Mouse (Mus musculus) layer of hippocampus, adult 9-11 months (tissue): Measurements from ENCODE around the gene Mei1.
A peak's percentile ranks its signal among the peaks of the same experiment; 100 is the strongest.

Source experiments
- DNase-seq: peaks from one replicate; pipeline ENCODE4 v3.0.0; 2022

The Mei1 gene

DNA sequence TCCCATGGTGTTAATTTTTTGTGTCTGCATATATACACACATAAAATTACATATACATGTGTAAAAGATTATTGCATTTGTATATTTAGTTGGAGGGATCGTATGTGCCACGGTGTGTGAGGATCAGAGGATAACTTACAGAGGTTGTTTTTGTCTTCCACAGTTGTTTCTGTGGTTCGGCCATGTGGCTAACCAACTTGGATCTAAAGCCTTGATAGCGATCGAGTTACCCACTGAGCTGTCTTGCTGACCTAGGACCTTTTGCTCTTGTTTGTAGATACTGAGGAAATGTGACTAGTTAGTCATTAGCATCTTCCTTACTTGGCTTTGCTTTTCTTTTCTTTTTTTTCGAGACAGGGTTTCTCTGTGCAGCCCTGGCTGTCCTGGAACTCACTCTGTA is 86.5 kb downstream of the Mei1 start:
- no peak for DNase-seq

DNA sequence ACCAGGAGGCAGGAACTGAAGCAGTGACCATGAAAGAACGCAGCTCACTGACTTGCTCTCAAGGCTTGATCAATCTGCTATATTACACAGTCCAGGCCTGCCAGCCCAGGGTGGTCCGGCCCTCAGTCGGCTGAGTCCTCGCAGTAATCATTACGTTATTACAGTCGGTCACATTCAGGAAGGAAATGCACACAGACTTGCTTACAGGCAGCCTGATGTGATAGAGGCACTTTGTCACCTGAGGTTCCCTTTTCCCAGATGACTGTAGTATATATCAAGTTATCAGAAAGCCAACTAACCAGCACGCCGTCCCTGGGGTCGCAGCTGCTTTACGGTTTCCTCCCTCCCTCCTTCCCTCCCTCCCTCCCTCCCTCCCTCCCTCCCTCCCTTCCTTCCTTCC is 87.1 kb downstream of the Mei1 start:
- no peak for DNase-seq

DNA sequence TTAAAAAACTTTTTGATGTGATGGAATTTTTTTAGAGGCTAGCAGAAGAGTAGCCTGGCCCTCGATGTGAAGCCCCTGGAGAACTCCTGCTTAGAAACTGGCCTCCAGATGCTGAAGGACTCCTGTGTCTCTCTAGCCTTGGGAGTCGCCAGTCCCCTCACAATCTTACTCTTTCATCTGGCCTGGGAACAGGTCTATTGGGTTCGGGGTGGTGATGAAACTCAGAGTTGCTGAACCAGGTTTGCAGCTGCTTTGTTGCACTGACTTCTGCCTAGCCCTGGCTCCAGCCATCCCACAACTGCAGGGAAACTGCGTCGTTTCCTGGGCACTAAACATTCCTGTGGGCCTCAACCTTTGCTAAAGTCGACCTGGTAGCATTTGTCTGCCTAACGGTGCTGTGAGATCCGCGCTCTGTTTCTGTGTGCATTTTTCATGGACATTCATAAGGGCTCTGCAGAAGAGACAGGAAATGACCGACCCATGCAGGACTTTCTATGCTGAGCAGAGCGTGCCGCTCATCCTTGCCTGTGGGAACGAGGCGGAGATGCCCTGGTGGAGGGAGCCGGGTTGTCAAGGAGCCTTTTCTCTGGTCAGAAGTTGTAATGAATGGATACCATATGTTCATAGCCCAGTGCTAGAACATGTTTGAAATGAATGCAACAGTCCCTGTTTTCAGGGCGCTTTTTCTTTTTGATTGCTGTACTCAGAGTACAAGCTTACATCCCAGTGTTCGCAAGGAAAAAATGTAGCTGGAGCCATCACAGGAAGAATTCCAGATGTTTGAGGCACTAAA is 88.6 kb downstream of the Mei1 start:
- DNase-seq: no peak

DNA sequence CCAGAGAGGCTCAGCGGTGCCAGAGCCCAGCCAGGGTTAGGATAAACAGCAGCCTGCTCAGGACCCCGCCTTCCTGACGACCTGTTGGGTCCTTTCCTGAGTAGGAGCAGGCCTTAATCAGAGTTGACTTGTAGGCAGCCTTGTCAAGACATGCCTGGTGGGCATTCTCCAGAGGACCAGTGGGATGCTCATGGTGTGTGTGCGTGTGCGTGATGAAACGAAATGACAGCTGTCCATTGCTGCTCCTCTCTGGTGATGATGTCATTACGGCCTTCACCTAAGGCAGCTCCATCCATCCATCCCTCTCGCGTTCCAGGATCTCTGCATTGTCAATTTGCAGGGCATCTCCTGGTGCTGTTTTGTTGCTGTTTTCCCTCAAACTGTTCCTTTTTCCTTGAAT is 89.7 kb downstream of the Mei1 start:
- no peak for DNase-seq

DNA sequence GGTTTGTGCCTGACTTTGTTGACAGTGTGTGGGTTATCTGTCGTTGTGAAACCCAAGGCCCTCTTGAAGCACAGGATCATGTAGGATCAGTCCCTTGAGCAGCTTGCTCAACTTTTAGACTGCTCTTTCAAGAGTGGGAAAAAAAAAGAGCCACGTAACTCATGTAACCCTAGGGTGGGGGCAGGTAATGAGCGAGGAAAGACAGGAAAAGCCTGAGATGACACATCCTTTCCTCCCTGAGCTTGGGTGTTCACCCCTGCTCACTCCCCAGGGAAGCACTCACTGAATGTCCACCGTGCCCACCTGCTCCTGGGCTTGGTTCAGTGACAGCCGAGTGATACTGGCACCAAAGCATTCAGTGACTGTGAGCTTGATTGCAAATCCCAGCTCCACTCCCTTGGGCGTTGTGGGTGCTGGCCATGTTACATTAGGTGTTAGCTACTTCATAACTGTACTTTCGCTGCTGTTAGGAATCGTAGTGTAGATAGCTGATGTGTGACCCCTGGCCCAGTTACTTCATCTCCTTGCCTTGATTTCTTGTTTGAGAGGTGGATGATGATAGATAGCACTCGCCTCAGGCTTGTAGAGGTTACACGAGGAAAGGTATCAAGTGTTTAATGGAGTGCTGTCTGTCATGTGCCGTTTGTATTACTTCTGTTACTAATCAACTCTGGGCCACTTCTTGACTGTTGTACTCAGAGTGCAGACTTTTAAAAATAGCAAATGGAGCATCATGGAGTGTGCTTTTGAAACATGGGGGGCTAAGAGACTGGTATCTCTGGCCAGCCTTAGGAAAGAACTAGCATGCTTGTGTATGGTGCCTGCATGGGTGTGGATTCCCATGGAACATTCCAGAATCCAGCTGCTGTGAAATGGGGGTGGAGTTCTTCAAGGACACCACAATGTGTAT is 91.2 kb downstream of the Mei1 start:
- no peak for DNase-seq

DNA sequence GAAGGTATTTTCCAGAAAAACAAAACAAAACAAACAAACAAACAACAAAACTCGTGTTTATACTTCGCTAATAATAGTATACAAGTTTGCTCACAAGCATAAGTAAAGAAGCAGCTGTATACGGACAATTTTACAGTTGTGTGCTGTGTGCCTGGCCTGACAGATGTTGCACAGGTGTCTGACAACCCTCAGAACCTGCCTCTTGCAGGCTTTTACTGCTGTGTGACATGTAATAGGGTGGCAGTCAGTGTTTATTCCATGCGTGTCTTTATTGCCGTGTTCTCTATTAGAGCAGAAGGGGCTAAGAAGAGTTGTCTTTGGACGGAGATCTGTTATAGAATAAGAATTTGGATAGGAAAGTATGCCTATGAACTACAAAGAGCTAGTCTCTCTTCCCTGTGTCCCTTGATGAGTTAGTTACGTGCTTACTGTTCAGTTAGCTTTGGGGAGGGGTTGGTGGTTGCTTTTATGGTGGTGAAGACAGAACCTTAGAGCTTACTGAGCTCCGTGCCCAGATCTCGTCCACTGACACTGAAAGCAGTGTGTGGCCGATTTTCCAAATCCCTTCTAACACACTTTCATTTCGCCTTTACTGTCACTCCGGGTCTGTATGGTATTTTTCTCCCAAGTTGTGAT is 92.3 kb downstream of the Mei1 start:
- DNase-seq: no peak

DNA sequence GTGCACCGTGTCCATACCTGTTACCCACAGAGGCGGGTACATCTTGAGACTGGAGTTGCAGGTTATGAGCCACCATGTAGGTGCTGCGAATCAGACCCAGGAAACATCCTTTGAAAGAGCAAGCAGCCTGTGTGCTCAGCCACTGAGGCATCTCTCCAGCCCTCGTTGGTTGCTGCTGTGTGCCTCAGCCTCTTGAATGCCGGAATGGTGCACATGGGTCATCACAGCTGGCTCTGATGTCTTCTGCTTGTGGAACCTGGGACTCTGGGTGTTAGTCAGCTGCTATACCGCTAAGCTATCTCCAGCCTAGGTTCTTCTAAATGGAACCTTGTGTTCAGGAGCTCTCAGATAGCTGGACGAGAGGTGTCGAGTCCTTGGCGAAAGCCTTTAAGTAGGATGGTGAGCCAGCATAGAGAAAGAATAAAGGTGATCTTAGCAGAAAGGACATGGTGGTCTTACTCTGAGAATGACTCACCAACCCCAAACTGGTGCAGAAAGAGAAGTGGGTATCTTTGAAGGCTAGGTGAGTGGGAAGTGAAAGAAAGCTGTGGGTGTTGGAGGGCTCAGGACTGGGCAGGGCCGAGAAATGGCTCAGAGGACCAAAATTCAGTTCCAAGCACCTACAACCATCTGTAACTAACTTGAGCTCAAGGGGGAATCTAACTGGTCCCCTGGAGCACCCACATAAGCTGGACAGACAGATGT is 93.7 kb downstream of the Mei1 start:
- DNase-seq: no peak

DNA sequence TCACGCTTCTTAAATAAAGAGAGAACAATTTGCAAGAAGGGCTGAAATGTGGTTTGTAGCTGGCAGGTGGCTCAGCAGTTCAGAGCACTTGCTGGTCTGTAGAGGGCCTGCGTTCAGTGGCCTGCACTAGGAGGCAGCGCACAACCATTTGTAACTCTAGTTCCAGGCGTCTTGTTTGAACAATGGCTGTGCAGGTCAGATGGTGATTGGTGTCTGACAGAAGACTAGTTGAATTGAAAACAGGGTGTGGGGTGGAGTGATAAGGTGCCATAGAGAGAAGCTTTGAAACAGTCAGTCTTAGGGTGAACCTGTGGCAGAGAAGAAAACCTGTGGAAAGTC is 94.2 kb downstream of the Mei1 start:
- no peak for DNase-seq

DNA sequence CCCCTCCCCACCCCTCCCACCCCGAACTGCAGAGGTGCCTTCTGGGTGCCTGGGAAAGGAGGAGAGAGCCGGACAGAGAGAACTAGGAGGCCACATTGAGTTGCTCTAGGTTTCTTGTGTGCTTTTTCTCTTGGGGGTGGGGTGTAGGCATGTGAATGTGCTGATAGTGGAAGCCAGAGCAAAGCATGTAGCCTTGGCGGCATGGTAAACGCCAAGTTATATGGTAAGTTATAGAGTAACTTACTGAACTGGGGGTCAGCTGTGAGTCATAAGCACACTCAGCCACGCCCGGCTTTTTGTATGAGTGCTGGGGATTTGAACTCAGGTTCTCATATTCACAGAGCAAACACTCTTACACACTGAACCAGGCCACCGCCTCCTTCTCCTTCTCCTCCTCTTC is 94.7 kb downstream of the Mei1 start:
- DNase-seq: no peak

DNA sequence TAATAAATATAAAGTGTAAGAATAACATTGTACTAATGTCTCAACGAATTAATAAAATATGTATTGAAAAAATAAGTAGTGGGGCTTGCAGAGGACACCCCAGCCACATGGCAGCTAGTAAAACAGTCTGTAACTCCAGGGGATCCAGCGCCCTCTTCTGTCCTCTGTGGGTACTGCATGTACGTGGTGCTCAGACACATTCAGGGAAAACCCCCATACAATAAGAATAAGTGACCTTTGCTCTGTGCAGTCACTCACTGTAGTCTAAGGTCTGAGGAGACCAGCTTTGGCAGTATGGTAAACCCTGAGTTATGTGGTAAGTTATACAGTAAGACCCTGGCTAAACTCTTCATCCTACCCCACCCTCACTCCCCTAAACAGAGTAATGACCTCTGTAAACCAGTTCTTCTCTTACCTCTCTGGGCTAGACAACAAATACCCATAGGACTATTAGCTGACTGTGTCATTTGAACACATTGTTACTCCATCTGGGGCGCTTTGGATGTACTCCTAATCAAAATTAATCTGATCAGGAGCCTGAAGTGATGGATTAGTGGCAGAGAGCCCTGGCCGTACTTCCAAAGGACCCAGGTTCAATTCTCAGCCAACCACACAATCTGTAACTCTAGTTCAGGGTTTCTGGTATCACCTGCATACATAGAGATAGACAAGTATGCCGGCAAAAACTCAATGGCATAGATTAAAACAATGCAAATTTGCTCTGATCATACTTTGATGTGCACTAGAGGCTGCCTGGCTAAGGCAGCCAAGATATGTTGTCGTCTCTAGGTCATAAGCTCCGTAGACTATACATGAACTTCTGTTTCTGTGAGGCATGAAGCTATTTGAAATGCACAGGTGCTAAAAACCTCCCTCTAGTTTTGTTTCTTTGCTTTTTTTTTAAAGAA is 95.8 kb downstream of the Mei1 start:
- peak; percentile 68 for DNase-seq

DNA sequence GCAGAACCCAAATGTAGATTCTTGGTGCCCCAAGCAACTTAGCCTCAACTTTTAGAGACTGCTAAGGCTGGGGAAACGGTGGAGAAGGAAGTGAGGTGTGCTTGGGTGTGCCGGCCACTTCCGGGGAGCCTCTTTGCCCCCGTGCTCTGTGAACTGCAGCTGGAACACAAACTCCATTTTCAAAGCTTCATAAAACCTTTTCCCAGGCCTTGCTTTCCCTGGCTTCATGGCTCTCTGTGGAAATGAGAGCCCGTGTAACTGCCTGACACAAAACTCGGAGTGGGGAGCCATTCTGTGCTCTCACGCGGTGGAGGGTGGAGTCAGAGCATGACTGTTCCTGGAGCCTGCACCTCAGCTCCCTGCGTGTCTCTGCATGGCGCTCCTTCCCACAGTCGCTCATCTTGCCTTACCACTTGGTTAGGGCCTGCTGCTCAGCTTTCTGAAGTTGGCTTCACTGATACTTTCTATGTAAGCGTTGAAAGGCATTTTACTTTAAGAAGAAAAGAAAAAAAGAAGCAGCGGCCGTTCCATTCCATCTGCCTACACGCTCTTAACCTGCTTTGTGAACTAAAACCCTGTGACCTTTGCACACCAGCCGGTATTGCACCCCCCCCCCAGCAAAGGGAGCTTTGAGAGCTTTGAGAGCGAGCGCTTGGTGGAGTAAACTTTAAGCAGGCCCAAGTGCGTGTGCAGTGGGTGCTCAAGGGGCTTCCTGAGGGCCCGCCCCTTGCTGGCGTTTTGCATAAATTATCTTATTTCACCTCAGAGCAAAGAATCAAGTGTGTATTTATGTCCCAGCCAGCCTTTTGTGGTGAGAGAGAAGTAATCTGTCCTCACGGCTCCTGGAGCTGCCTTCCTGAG is 96.7 kb downstream of the Mei1 start:
- DNase-seq: no peak

DNA sequence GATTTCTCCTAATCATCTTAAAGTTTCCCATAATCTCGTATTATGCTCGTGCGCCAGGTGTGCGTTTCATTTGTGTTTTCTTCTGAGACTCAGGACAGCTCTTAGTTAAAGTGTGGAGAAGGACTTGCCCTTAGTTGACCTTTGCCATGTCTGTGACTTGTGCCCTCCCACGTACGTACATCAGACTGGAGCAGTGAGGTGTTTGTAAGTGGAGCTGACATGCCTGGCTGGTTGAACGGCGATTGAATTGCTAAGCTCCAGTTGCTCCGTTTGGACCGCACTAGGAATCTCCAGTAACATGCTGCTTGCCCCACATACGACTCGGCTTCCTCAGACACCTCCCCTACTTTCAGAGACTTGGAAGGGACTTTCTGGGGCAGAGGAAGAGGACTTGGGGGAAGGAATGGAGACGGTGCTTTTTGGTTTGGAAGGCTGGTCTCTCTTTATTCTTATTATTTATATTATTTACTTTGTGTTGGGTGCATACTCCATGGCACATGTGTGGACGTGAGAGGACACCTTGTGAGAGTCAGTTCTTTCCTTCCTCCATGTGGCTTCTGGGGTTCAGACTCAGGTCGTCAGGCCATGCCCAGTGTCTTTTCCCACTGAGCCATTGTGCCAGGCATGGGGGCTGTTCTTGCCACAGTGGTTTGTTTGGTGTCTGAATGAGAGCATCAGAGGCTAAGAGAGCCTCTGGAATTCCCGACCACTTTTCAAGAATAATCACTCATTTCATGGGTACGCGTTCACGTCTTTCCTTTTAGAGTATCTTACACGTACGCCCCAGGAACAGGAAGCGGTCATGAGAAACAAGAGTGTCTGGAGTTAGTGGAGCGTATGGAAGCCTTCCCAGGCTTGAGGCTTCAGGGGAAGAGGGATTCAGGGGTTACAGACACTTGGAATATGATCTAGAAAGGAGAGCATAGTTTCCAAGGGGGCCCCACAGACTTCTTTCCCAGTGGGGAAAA is 97.7 kb downstream of the Mei1 start:
- DNase-seq: no peak

DNA sequence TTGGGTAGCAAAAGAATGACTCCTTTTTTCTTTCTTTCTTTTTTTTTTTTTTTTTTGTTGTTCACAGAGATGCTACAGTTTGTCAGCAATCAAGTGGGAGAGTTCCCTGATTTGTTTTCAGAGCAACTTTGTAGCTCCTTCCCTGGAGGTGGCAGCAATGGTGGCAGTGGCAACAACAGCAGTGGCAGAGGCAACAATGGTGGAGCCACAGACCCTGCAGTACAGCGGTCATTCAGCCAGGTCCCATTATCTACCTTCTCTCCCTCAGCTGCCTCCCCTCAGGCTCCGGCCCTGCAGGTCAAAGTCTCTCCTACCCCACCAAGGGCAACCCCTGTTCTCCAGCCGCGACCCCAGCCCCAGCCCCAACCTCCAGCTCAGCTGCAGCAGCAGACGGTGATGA is 99.9 kb downstream of the Mei1 start:
- no peak for DNase-seq

DNA sequence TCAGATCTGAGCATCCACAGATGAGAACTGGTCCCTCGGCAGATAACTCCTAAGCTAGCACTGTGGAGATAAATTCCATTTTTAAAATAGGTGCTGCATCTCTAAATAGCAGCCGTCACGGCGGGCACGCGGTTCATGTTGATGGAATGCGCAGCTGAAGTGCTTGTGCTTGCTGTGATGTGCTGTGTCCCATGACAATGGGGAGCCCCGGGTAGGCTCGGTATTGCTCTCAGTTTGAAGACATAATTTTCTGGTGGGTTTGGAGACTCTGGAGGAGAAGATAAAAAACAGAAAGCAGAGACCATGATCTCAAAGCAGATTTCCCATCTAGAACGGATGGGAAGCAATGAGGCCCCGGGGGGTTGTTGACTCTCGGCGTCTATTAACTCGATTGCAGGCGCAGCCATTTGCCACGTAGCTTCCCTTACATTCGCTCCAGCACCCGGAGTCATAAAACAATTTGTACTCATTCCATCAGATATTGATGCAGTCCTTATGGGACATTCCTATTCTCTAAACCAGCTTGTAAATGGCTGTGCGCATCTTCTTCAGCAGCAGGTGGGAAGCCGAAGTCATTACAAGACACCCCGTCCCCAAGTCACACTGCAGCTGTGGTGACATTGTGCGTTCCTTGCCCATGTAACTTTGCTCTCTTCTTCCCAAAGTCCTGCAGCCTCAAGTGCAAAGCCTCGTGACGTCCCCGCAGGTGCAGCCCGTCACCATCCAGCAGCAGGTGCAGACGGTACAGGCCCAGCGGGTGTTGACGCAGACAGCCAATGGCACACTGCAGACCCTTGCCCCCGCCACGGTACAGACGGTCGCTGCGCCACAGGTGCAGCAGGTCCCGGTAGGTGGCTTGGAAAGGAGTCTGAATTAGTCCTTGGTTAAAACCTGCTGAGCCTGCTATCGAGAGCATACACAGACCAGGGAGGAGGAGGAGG is 100.9 kb downstream of the Mei1 start:
- DNase-seq: no peak

DNA sequence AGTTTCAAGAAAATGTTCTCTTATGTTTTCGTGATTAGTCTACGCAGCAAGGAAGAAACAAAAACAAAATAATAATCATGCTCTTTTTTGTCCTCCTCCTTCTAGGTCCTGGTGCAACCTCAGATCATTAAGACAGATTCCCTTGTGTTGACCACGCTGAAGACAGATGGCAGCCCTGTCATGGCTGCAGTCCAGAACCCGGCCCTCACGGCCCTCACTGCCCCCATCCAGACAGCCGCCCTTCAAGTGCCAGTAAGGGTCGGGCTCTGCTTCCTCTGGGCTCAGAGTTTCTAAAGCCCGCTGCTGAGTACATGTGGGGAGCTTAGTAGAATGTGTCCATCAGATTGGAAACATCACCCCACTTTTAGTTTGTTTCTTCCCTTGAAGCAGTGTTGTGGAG is 102.9 kb downstream of the Mei1 start:
- no peak for DNase-seq

DNA sequence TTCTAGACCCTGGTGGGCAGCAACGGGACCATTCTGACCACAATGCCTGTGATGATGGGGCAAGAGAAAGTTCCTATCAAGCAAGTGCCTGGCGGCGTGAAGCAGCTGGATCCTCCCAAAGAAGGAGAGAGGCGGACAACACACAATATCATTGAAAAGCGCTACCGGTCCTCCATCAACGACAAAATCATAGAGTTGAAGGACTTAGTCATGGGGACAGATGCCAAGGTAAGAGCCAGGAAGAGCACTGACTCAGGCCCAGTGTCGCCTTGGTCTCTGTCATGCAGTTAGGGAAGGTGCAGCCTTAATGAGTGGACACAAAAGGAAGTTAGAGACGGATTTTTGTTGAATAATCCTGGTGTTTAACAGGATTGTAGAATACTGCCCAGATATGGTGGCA is 105.3 kb downstream of the Mei1 start:
- no peak for DNase-seq
